Mouse (Mus musculus) midbrain, embryonic 13.5 days (tissue): Measurements from ENCODE around the gene Rabgap1l. TPM values are rescaled to one million over a fixed set of nuclear protein-coding genes. Genes with fewer than 3 reads are reported as not detected.

Experiments
- ATAC-seq: fragments of 200-750 bp; cut with Nextera tagmentation; 2 replicates; pipeline ENCODE4 v1.8.0; 2017; ENCODE audit warnings: mild to moderate bottlenecking, moderate TSS enrichment, moderate library complexity
- H3K27ac ChIP-seq: fragments of 300-500 bp; sonication (generic); 2 replicates; pipeline ENCODE4 v1.5.1; 2015; ENCODE audit warnings: inconsistent platforms, mild to moderate bottlenecking, moderate library complexity
- H3K27me3 ChIP-seq: fragments of 300-500 bp; sonication (generic); 2 replicates; pipeline ENCODE4 v1.6.1; 2015; ENCODE audit warnings: mild to moderate bottlenecking, inconsistent platforms
- H3K36me3 ChIP-seq: fragments of 300-500 bp; sonication (generic); 2 replicates; pipeline ENCODE4 v1.6.1; 2015; ENCODE audit warnings: mild to moderate bottlenecking, inconsistent platforms
- H3K4me1 ChIP-seq: fragments of 300-500 bp; sonication (generic); replicated peaks from 2 replicates; pipeline ENCODE4 v1.6.1; 2015; ENCODE audit warnings: inconsistent platforms
- H3K4me2 ChIP-seq: fragments of 300-500 bp; sonication (generic); replicated peaks from 2 replicates; pipeline ENCODE4 v1.6.1; 2015; ENCODE audit warnings: moderate library complexity, mild to moderate bottlenecking, inconsistent platforms
- H3K4me3 ChIP-seq: fragments of 300-500 bp; sonication (generic); replicated peaks from 2 replicates; pipeline ENCODE4 v1.5.1; 2015; ENCODE audit warnings: mild to moderate bottlenecking, inconsistent platforms
- H3K9ac ChIP-seq: fragments of 300-500 bp; sonication (generic); replicated peaks from 2 replicates; pipeline ENCODE4 v1.6.1; 2015; ENCODE audit warnings: mild to moderate bottlenecking, inconsistent platforms
- H3K9me3 ChIP-seq: fragments of 300-500 bp; sonication (generic); 2 replicates; pipeline ENCODE4 v1.6.1; 2016; ENCODE audit warnings: mild to moderate bottlenecking, inconsistent platforms
- WGBS: fragments of 180-500 bp; shearing (Covaris S2); methylation state at CpG from one replicate; pipeline ENCODE4 v1.1.7; 2015; 5-methylcytosine and 5-hydroxymethylcytosine counted together
- polyA plus RNA-seq: library from polyadenylated mRNA; unstranded; fragments of >200 nt; fragmentation: Nextera tagmentation; extraction: Ambion mirVana; gene quantifications from 2 replicates; pipeline ENCODE4 v1.2.1, GENCODE M21; 2015

Rabgap1l gene
- polyA plus RNA-seq, 1 experiment from 2014 or later, result 25.2 TPM

- 74% methylated on average over 2 of the region's 2 CpGs for WGBS
- H3K9me3 ChIP-seq, result no peaks in the 10 kb centered on the region
- H3K27ac ChIP-seq, result no peak overlapping the region
- H3K27me3 ChIP-seq, result no peaks in the 10 kb centered on the region
- no peaks in the 10 kb centered on the region for H3K4me1 ChIP-seq
- no peak overlapping the region for H3K4me2 ChIP-seq
- H3K36me3 ChIP-seq, result no peaks in the 10 kb centered on the region
- no peak for ATAC-seq
- H3K4me3 ChIP-seq, result no peak overlapping the region
- H3K9ac ChIP-seq, result no peak overlapping the region
Observed at GRCm38 (mm10) chr1:160805268-160805667, 12.3 kb upstream of the Rabgap1l start.

GRCm38 (mm10) chr1:160799972-160800371 lies 7.0 kb upstream of the Rabgap1l start:
- 85% methylated on average over 3 of the region's 3 CpGs for WGBS
- H3K36me3 ChIP-seq, result no peaks in the 10 kb centered on the region
- H3K9me3 ChIP-seq, result no peaks in the 10 kb centered on the region
- no peak overlapping the region for H3K4me2 ChIP-seq
- no peak overlapping the region for H3K27ac ChIP-seq
- no peak for ATAC-seq
- no peak overlapping the region for H3K9ac ChIP-seq
- no peaks in the 10 kb centered on the region for H3K4me1 ChIP-seq
- no peak overlapping the region for H3K4me3 ChIP-seq
- no peaks in the 10 kb centered on the region for H3K27me3 ChIP-seq

GRCm38 (mm10) chr1:160795016-160795415 lies 2.0 kb upstream of the Rabgap1l start:
- H3K36me3 ChIP-seq, result no peaks in the 10 kb centered on the region
- H3K27ac ChIP-seq, result no peak overlapping the region
- WGBS, result 89% methylated on average over 2 of the region's 2 CpGs
- H3K4me3 ChIP-seq, result no peak overlapping the region
- no peaks in the 10 kb centered on the region for H3K9me3 ChIP-seq
- H3K9ac ChIP-seq, result no peak overlapping the region
- no peak for ATAC-seq
- peaks cover 8% of the 10 kb centered on the region for H3K4me1 ChIP-seq
- H3K27me3 ChIP-seq, result no peaks in the 10 kb centered on the region
- no peak overlapping the region for H3K4me2 ChIP-seq

- 77% methylated on average over 13 of the region's 13 CpGs for WGBS
- ATAC-seq, result no peak
- no peak overlapping the region for H3K4me3 ChIP-seq
- H3K9me3 ChIP-seq, result no peaks in the 10 kb centered on the region
- H3K27ac ChIP-seq, result no peak overlapping the region
- H3K36me3 ChIP-seq, result no peaks in the 10 kb centered on the region
- H3K4me2 ChIP-seq, result no peak overlapping the region
- H3K4me1 ChIP-seq, result peaks cover 8% of the 10 kb centered on the region
- no peaks in the 10 kb centered on the region for H3K27me3 ChIP-seq
- no peak overlapping the region for H3K9ac ChIP-seq
Observed at GRCm38 (mm10) chr1:160793791-160794757, 1.1 kb upstream of the Rabgap1l start.

- Histone ChIP-seq H3K4me1 (peaks cover 8% of the 10 kb centered on the region), H3K36me3 (no peaks in the 10 kb centered on the region), H3K27ac (peak overlapping the region; percentile 53; the same call in 1 of the 2 replicates), H3K4me3 (peak overlapping the region; percentile 88), H3K4me2 (peak overlapping the region; percentile 98), H3K27me3 (no peaks in the 10 kb centered on the region), H3K9ac (peak overlapping the region; percentile 91), H3K9me3 (no peaks in the 10 kb centered on the region)
- 1% methylated on average over 49 of the region's 51 CpGs for WGBS
- peak; percentile 90; the same call in 1 of the 2 replicates for ATAC-seq
Observed at GRCm38 (mm10) chr1:160792156-160792685, 790 bp downstream of the Rabgap1l start.

- Histone ChIP-seq H3K4me3 (peak overlapping the region; percentile 88), H3K27ac (no peak overlapping the region), H3K4me1 (peaks cover 8% of the 10 kb centered on the region), H3K9ac (peak overlapping the region; percentile 91), H3K36me3 (no peaks in the 10 kb centered on the region), H3K4me2 (peak overlapping the region; percentile 98), H3K9me3 (no peaks in the 10 kb centered on the region), H3K27me3 (no peaks in the 10 kb centered on the region)
- ATAC-seq, result no peak; the same call in 1 of the 2 replicates
- 13% methylated on average over 20 of the region's 20 CpGs for whole genome bisulfite sequencing
Observed at GRCm38 (mm10) chr1:160791381-160792155, 1.4 kb downstream of the Rabgap1l start.

GRCm38 (mm10) chr1:160790630-160791029 lies 2.4 kb downstream of the Rabgap1l start:
- no peak overlapping the region for H3K4me2 ChIP-seq
- ATAC-seq, result no peak
- no peak overlapping the region for H3K27ac ChIP-seq
- H3K4me3 ChIP-seq, result no peak overlapping the region
- no peak overlapping the region for H3K9ac ChIP-seq
- H3K9me3 ChIP-seq, result no peaks in the 10 kb centered on the region
- no peaks in the 10 kb centered on the region for H3K36me3 ChIP-seq
- peaks cover 8% of the 10 kb centered on the region for H3K4me1 ChIP-seq
- H3K27me3 ChIP-seq, result no peaks in the 10 kb centered on the region

GRCm38 (mm10) chr1:160789876-160790275 lies 3.1 kb downstream of the Rabgap1l start:
- Histone ChIP-seq H3K4me1 (peaks cover 8% of the 10 kb centered on the region), H3K9ac (no peak overlapping the region), H3K4me2 (no peak overlapping the region), H3K36me3 (no peaks in the 10 kb centered on the region), H3K27ac (no peak overlapping the region), H3K27me3 (no peaks in the 10 kb centered on the region), H3K4me3 (no peak overlapping the region), H3K9me3 (no peaks in the 10 kb centered on the region)
- WGBS, result 80% methylated on average over 3 of the region's 3 CpGs
- no peak for ATAC-seq

GRCm38 (mm10) chr1:160787926-160788325 lies 5.1 kb downstream of the Rabgap1l start:
- 75% methylated on average over 1 of the region's 1 CpGs for WGBS
- H3K9me3 ChIP-seq, result no peaks in the 10 kb centered on the region
- no peak overlapping the region for H3K4me3 ChIP-seq
- peaks cover 8% of the 10 kb centered on the region for H3K4me1 ChIP-seq
- ATAC-seq, result no peak
- H3K9ac ChIP-seq, result no peak overlapping the region
- H3K4me2 ChIP-seq, result no peak overlapping the region
- no peaks in the 10 kb centered on the region for H3K27me3 ChIP-seq
- no peak overlapping the region for H3K27ac ChIP-seq
- H3K36me3 ChIP-seq, result no peaks in the 10 kb centered on the region

- no peaks in the 10 kb centered on the region for H3K27me3 ChIP-seq
- WGBS, result 91% methylated on average over 3 of the region's 3 CpGs
- H3K4me2 ChIP-seq, result no peak overlapping the region
- H3K36me3 ChIP-seq, result no peaks in the 10 kb centered on the region
- no peak overlapping the region for H3K27ac ChIP-seq
- ATAC-seq, result no peak
- H3K4me1 ChIP-seq, result peaks cover 8% of the 10 kb centered on the region
- H3K9me3 ChIP-seq, result no peaks in the 10 kb centered on the region
- H3K9ac ChIP-seq, result no peak overlapping the region
- H3K4me3 ChIP-seq, result no peak overlapping the region
Observed at GRCm38 (mm10) chr1:160787164-160787563, 5.8 kb downstream of the Rabgap1l start.

GRCm38 (mm10) chr1:160786571-160786970 lies 6.4 kb downstream of the Rabgap1l start:
- no peak overlapping the region for H3K27ac ChIP-seq
- H3K36me3 ChIP-seq, result no peaks in the 10 kb centered on the region
- 88% methylated on average over 3 of the region's 3 CpGs for WGBS
- H3K4me3 ChIP-seq, result no peak overlapping the region
- peaks cover 4% of the 10 kb centered on the region for H3K4me1 ChIP-seq
- H3K9me3 ChIP-seq, result no peaks in the 10 kb centered on the region
- no peak overlapping the region for H3K9ac ChIP-seq
- no peaks in the 10 kb centered on the region for H3K27me3 ChIP-seq
- no peak for ATAC-seq
- H3K4me2 ChIP-seq, result no peak overlapping the region

GRCm38 (mm10) chr1:160785681-160786225 lies 7.3 kb downstream of the Rabgap1l start:
- no peak for ATAC-seq
- Histone ChIP-seq H3K9me3 (no peaks in the 10 kb centered on the region), H3K27ac (no peak overlapping the region), H3K27me3 (no peaks in the 10 kb centered on the region), H3K9ac (no peak overlapping the region), H3K36me3 (no peaks in the 10 kb centered on the region), H3K4me2 (no peak overlapping the region), H3K4me3 (no peak overlapping the region), H3K4me1 (no peaks in the 10 kb centered on the region)
- WGBS, result 77% methylated on average over 4 of the region's 4 CpGs
